Mouse (Mus musculus): ENCODE measurements at regions not wholly inside any gene's neighbourhood (a gene's known extent, or its start where the extent isn't known, plus 50 kb on each side); places are given as distances from the start of the nearest gene placed in this dataset.

- no peaks in the 10 kb centered on the region for H3K9me3 ChIP-seq (replicated peaks)
- H3K4me3 ChIP-seq (replicated peaks), result no peak overlapping the region
- no peaks in the 10 kb centered on the region for H3K36me3 ChIP-seq
- H3K27me3 ChIP-seq, result no peaks in the 10 kb centered on the region
- 81% methylated on average over 4 of the region's 4 CpGs for WGBS
- H3K4me2 ChIP-seq, result no peak overlapping the region
- no peak overlapping the region for H3K9ac ChIP-seq
- ATAC-seq (replicated peaks; ENCODE audit: low FRiP score), result no peak
- peaks cover 23% of the 10 kb centered on the region for H3K4me1 ChIP-seq
- no peak overlapping the region for H3K27ac ChIP-seq
Measured at GRCm38 (mm10) chr10:99526148-99526547, 233.3 kb downstream of the Csl start.

GRCm38 (mm10) chr10:99526561-99526960 lies 232.9 kb downstream of the Csl start:
- 89% methylated on average over 5 of the region's 5 CpGs for WGBS
- Histone ChIP-seq H3K36me3 (no peaks in the 10 kb centered on the region), H3K27me3 (no peaks in the 10 kb centered on the region), H3K4me2 (no peak overlapping the region), H3K9me3 (replicated peaks) (no peaks in the 10 kb centered on the region), H3K4me1 (peaks cover 27% of the 10 kb centered on the region), H3K27ac (no peak overlapping the region), H3K9ac (no peak overlapping the region), H3K4me3 (replicated peaks) (no peak overlapping the region)
- ATAC-seq (replicated peaks; ENCODE audit: low FRiP score), result no peak

- no peak overlapping the region for H3K9ac ChIP-seq
- H3K27ac ChIP-seq, result no peak overlapping the region
- H3K36me3 ChIP-seq, result no peaks in the 10 kb centered on the region
- H3K4me1 ChIP-seq, result peaks cover 23% of the 10 kb centered on the region
- no peaks in the 10 kb centered on the region for H3K9me3 ChIP-seq (replicated peaks)
- H3K4me3 ChIP-seq (replicated peaks), result no peak overlapping the region
- H3K27me3 ChIP-seq, result no peaks in the 10 kb centered on the region
- ATAC-seq (replicated peaks; ENCODE audit: low FRiP score), result no peak
- no peak overlapping the region for H3K4me2 ChIP-seq
Measured at GRCm38 (mm10) chr10:99531104-99531503, 228.4 kb downstream of the Csl start.

- no peak for ATAC-seq (replicated peaks; ENCODE audit: low FRiP score)
- no peak overlapping the region for H3K9ac ChIP-seq
- no peaks in the 10 kb centered on the region for H3K36me3 ChIP-seq
- no peak overlapping the region for H3K27ac ChIP-seq
- H3K4me1 ChIP-seq, result peaks cover 23% of the 10 kb centered on the region
- H3K4me2 ChIP-seq, result no peak overlapping the region
- no peaks in the 10 kb centered on the region for H3K9me3 ChIP-seq (replicated peaks)
- no peaks in the 10 kb centered on the region for H3K27me3 ChIP-seq
- H3K4me3 ChIP-seq (replicated peaks), result no peak overlapping the region
Measured at GRCm38 (mm10) chr10:99531556-99531955, 227.9 kb downstream of the Csl start.

GRCm38 (mm10) chr10:99531992-99532391 lies 227.5 kb downstream of the Csl start:
- Histone ChIP-seq H3K36me3 (no peaks in the 10 kb centered on the region), H3K9me3 (replicated peaks) (no peaks in the 10 kb centered on the region), H3K4me3 (replicated peaks) (no peak overlapping the region), H3K4me1 (peaks cover 23% of the 10 kb centered on the region), H3K27me3 (no peaks in the 10 kb centered on the region), H3K9ac (no peak overlapping the region), H3K27ac (peak overlapping the region; percentile 51), H3K4me2 (no peak overlapping the region)
- 45% methylated on average over 7 of the region's 7 CpGs for WGBS
- ATAC-seq (replicated peaks; ENCODE audit: low FRiP score), result no peak

GRCm38 (mm10) chr10:99532697-99533119 lies 226.8 kb downstream of the Csl start:
- Histone ChIP-seq H3K4me2 (no peak overlapping the region), H3K9ac (no peak overlapping the region), H3K4me1 (peaks cover 23% of the 10 kb centered on the region), H3K27me3 (no peaks in the 10 kb centered on the region), H3K27ac (peak overlapping the region; percentile 51), H3K4me3 (replicated peaks) (no peak overlapping the region), H3K36me3 (no peaks in the 10 kb centered on the region), H3K9me3 (replicated peaks) (no peaks in the 10 kb centered on the region)
- WGBS, result 43% methylated on average over 3 of the region's 3 CpGs
- 0 out of 2 replicates have a peak, but pooled peaks have one; percentile 36 for ATAC-seq (replicated peaks; ENCODE audit: low FRiP score)

- no peak overlapping the region for H3K4me3 ChIP-seq (replicated peaks)
- H3K4me1 ChIP-seq, result peaks cover 24% of the 10 kb centered on the region
- no peak for ATAC-seq (replicated peaks; ENCODE audit: low FRiP score)
- no peaks in the 10 kb centered on the region for H3K27me3 ChIP-seq
- H3K9me3 ChIP-seq (replicated peaks), result no peaks in the 10 kb centered on the region
- H3K27ac ChIP-seq, result peak overlapping the region; percentile 54
- WGBS, result 65% methylated on average over 4 of the region's 4 CpGs
- no peak overlapping the region for H3K9ac ChIP-seq
- no peaks in the 10 kb centered on the region for H3K36me3 ChIP-seq
- no peak overlapping the region for H3K4me2 ChIP-seq
Measured at GRCm38 (mm10) chr10:99533468-99533867, 226.0 kb downstream of the Csl start.

GRCm38 (mm10) chr10:99534237-99534636 lies 225.2 kb downstream of the Csl start:
- Histone ChIP-seq H3K27me3 (no peaks in the 10 kb centered on the region), H3K9ac (no peak overlapping the region), H3K4me3 (replicated peaks) (no peak overlapping the region), H3K36me3 (no peaks in the 10 kb centered on the region), H3K27ac (peak overlapping the region; percentile 54), H3K4me1 (peaks cover 27% of the 10 kb centered on the region), H3K4me2 (no peak overlapping the region), H3K9me3 (replicated peaks) (no peaks in the 10 kb centered on the region)
- ATAC-seq (replicated peaks; ENCODE audit: low FRiP score), result no peak
- WGBS, result 30% methylated on average over 7 of the region's 7 CpGs

GRCm38 (mm10) chr10:99538639-99539038 lies 220.8 kb downstream of the Csl start:
- 40% methylated on average over 5 of the region's 5 CpGs for WGBS

GRCm38 (mm10) chr10:99552373-99552772 lies 207.1 kb downstream of the Csl start:
- H3K9ac ChIP-seq, result no peak overlapping the region
- H3K27ac ChIP-seq, result no peak overlapping the region
- H3K9me3 ChIP-seq (replicated peaks), result no peaks in the 10 kb centered on the region
- H3K4me2 ChIP-seq, result no peak overlapping the region
- WGBS, result 51% methylated on average over 4 of the region's 4 CpGs
- peaks cover 28% of the 10 kb centered on the region for H3K4me1 ChIP-seq
- no peaks in the 10 kb centered on the region for H3K36me3 ChIP-seq
- H3K4me3 ChIP-seq (replicated peaks), result no peak overlapping the region
- ATAC-seq (replicated peaks; ENCODE audit: low FRiP score), result peak; percentile 75
- no peaks in the 10 kb centered on the region for H3K27me3 ChIP-seq

More at GRCm38 (mm10) chr10:99538639-99539038, 220.8 kb downstream of the Csl start:
- no peak for ATAC-seq (replicated peaks; ENCODE audit: low FRiP score)
- Histone ChIP-seq H3K9me3 (replicated peaks) (no peaks in the 10 kb centered on the region), H3K4me2 (no peak overlapping the region), H3K27me3 (no peaks in the 10 kb centered on the region), H3K36me3 (no peaks in the 10 kb centered on the region), H3K9ac (no peak overlapping the region), H3K4me1 (peaks cover 8% of the 10 kb centered on the region; the same call in 1 of the 2 replicates), H3K27ac (no peak overlapping the region), H3K4me3 (replicated peaks) (no peak overlapping the region)

GRCm38 (mm10) chr10:99552836-99553540 lies 206.5 kb downstream of the Csl start:
- H3K36me3 ChIP-seq, result no peaks in the 10 kb centered on the region
- WGBS, result 72% methylated on average over 12 of the region's 12 CpGs
- no peak overlapping the region for H3K27ac ChIP-seq
- H3K27me3 ChIP-seq, result no peaks in the 10 kb centered on the region
- H3K9ac ChIP-seq, result no peak overlapping the region
- H3K4me1 ChIP-seq, result peaks cover 28% of the 10 kb centered on the region
- no peaks in the 10 kb centered on the region for H3K9me3 ChIP-seq (replicated peaks)
- H3K4me2 ChIP-seq, result no peak overlapping the region
- no peak overlapping the region for H3K4me3 ChIP-seq (replicated peaks)
- peak; percentile 57 for ATAC-seq (replicated peaks; ENCODE audit: low FRiP score)

GRCm38 (mm10) chr10:99555021-99555420 lies 204.4 kb downstream of the Csl start:
- ATAC-seq (replicated peaks; ENCODE audit: low FRiP score), result no peak
- H3K36me3 ChIP-seq, result no peaks in the 10 kb centered on the region
- H3K27ac ChIP-seq, result peak overlapping the region; percentile 46; the same call in 1 of the 2 replicates
- H3K9me3 ChIP-seq (replicated peaks), result no peaks in the 10 kb centered on the region
- H3K9ac ChIP-seq, result no peak overlapping the region
- 81% methylated on average over 2 of the region's 2 CpGs for WGBS
- peaks cover 28% of the 10 kb centered on the region for H3K4me1 ChIP-seq
- 0 out of 2 replicates have a peak overlapping the region, but pooled peaks have one; percentile 35 for H3K4me2 ChIP-seq
- no peak overlapping the region for H3K4me3 ChIP-seq (replicated peaks)
- H3K27me3 ChIP-seq, result no peaks in the 10 kb centered on the region

Data from kidney, embryonic 15.5 days (tissue).